Mouse (Mus musculus) neutrophil, adult 59 days (primary cell): ENCODE results near the gene Ecpas. TPM values are rescaled to one million over a fixed set of nuclear protein-coding genes. Genes with fewer than 3 reads are reported as not detected.

Experiments
- total RNA-seq, 2 experiments: library from RNA; stranded (reverse); gene quantifications; 1 replicate in 1 of 2; 2 replicates in 1 of 2; pipeline ENCODE4 v1.2.4; 2023

The Ecpas gene
- total RNA-seq = 10 to 100 TPM; 87.2 to 87.5 TPM

GRCm38 (mm10) chr4:58912629-58913335 lies at the start of gene Ecpas:
Gene Ecpas, minus strand, starts transcription at chr4:58912749.

GRCm38 (mm10) chr4:58943420-58944205 lies 31.1 kb upstream of the Ecpas start, which contains the start of gene Zkscan16:
Gene Zkscan16, plus strand, starts transcription at chr4:58943628.

GRCm38 (mm10) chr4:58787616-58788015 lies 124.9 kb downstream of the Ecpas start, which contains the start of gene Olfr267:
Gene Olfr267, minus strand, starts transcription at chr4:58787716.

Other genes starting within 250 kb of the Ecpas start
- gene Olfr267, start 125.0 kb downstream of the Ecpas start, total RNA-seq = under 1 TPM in 1 of 2 experiments, not detected in 1; 0.11 TPM
- gene Zkscan16, start 30.9 kb upstream of the Ecpas start, total RNA-seq = not detected
- 10 to 100 TPM; 19.9 to 23.1 TPM for gene Ptgr1, start 74.4 kb upstream of the Ecpas start, total RNA-seq
- 1 to 10 TPM; 6.2 to 8.6 TPM for gene Dnajc25, start 82.3 kb upstream of the Ecpas start, total RNA-seq
- gene Gm20503, start 90.5 kb upstream of the Ecpas start, total RNA-seq = 1 to 10 TPM in 1 of 2 experiments, under 1 TPM in 1; 0.49 to 3.3 TPM
- 10 to 100 TPM; 81.5 to 92.8 TPM for gene Gng10, start 122.3 kb upstream of the Ecpas start, total RNA-seq
- not detected for gene AI481877, start 226.2 kb upstream of the Ecpas start, total RNA-seq